Mouse (Mus musculus) MEL (cell line): ENCODE measurements around the gene Spout1. TPM values are rescaled to one million over a fixed set of nuclear protein-coding genes. Genes with fewer than 3 reads are reported as not detected.

Experiments used
- DNase-seq: peaks from one replicate; pipeline ENCODE4 v3.0.0; 2011; ENCODE audit warnings: low read depth, low spot score
- H3K27ac ChIP-seq: 2 replicates; pipeline ENCODE4 v1.5.1; 2012; ENCODE audit warnings: low read depth, mild to moderate bottlenecking, control low read depth, low read length, moderate library complexity; ENCODE audit not compliant: control insufficient read depth
- H3K27me3 ChIP-seq, 2 experiments: fragments of 150-350 bp in 1 of 2; sonication (generic) in 1 of 2; 2 replicates each; pipeline ENCODE4 v1.6.1; 2012; ENCODE audit warnings: low read length in 2 of 2, mild to moderate bottlenecking in 2 of 2, improper control_type of control experiment in 1 of 2, moderate library complexity in 1 of 2; ENCODE audit not compliant: insufficient read depth in 2 of 2, control insufficient read depth in 1 of 2
- H3K36me3 ChIP-seq, 2 experiments: 2 replicates each; pipeline ENCODE4 v1.6.1; 2012 to 2014; ENCODE audit warnings: low read length in 2 of 2, improper control_type of control experiment in 1 of 2, inconsistent platforms in 1 of 2, mild to moderate bottlenecking in 1 of 2; ENCODE audit not compliant: insufficient read depth in 2 of 2, control insufficient read depth in 1 of 2
- H3K4me1 ChIP-seq, 2 experiments: fragments of 150-350 bp in 1 of 2; sonication (generic) in 1 of 2; 2 replicates each; pipeline ENCODE4 v1.6.1; 2012; ENCODE audit warnings: low read length in 2 of 2, improper control_type of control experiment in 1 of 2, mild to moderate bottlenecking in 1 of 2; ENCODE audit not compliant: insufficient read depth in 2 of 2, control insufficient read depth in 1 of 2
- H3K4me3 ChIP-seq, 2 experiments: fragments of 150-350 bp in 1 of 2; sonication (generic) in 1 of 2; 2 replicates each; pipeline ENCODE4 v1.5.1; 2012; ENCODE audit warnings: low read depth in 2 of 2, low read length in 2 of 2, mild to moderate bottlenecking in 2 of 2, moderate library complexity in 2 of 2, control low read depth in 1 of 2, improper control_type of control experiment in 1 of 2; ENCODE audit not compliant: control insufficient read depth in 1 of 2, insufficient read depth in 1 of 2
- H3K79me2 ChIP-seq: 2 replicates; pipeline ENCODE4 v1.6.1; 2012; ENCODE audit warnings: mild to moderate bottlenecking, low read length, moderate library complexity; ENCODE audit not compliant: control insufficient read depth, poor library complexity, insufficient read depth
- H3K9ac ChIP-seq: 2 replicates; pipeline ENCODE4 v1.6.1; 2012; ENCODE audit warnings: low read depth, mild to moderate bottlenecking, control low read depth, low read length, moderate library complexity; ENCODE audit not compliant: control insufficient read depth, poor library complexity, severe bottlenecking
- H3K9me3 ChIP-seq: fragments of 150-350 bp; sonication (generic); replicated peaks from 2 replicates; pipeline ENCODE4 v1.6.1; 2012; ENCODE audit warnings: mild to moderate bottlenecking, low read length, improper control_type of control experiment, moderate library complexity; ENCODE audit not compliant: insufficient read depth
- BHLHE40 ChIP-seq: IDR thresholded peaks from 2 replicates; pipeline ENCODE4 v1.6.1; 2012; ENCODE audit warnings: low read depth, mild to moderate bottlenecking, inconsistent platforms, low read length, improper control_type of control experiment, borderline replicate concordance
- E2F4 ChIP-seq: IDR thresholded peaks from 2 replicates; pipeline ENCODE4 v1.6.1; 2011; ENCODE audit warnings: low read depth, low read length, improper control_type of control experiment, borderline replicate concordance
- ELF1 ChIP-seq: IDR thresholded peaks from 2 replicates; pipeline ENCODE4 v1.6.1; 2014; ENCODE audit warnings: low read depth, mild to moderate bottlenecking, inconsistent platforms, low read length, improper control_type of control experiment, moderate library complexity
- ETS1 ChIP-seq: IDR thresholded peaks from 2 replicates; pipeline ENCODE4 v1.6.1; 2012; ENCODE audit warnings: low read depth, mild to moderate bottlenecking, inconsistent platforms, low read length, improper control_type of control experiment, moderate library complexity
- HCFC1 ChIP-seq: IDR thresholded peaks from 2 replicates; pipeline ENCODE4 v1.6.1; 2012; ENCODE audit warnings: low read depth, mild to moderate bottlenecking, inconsistent platforms, low read length, improper control_type of control experiment, moderate library complexity
- MAX ChIP-seq: IDR thresholded peaks from 2 replicates; pipeline ENCODE4 v1.6.1; 2011; ENCODE audit warnings: low read length, improper control_type of control experiment
- MEF2A ChIP-seq: IDR thresholded peaks from 2 replicates; pipeline ENCODE4 v1.6.1; 2014; ENCODE audit warnings: low read depth, mild to moderate bottlenecking, inconsistent platforms, low read length, improper control_type of control experiment; ENCODE audit not compliant: poor library complexity, insufficient replicate concordance, severe bottlenecking; ENCODE audit errors: extremely low read depth
- MXI1 ChIP-seq: IDR thresholded peaks from 2 replicates; pipeline ENCODE4 v1.6.1; 2011; ENCODE audit warnings: mild to moderate bottlenecking, low read depth, low read length, improper control_type of control experiment
- MYC ChIP-seq: IDR thresholded peaks from 2 replicates; pipeline ENCODE4 v1.6.1; 2011; ENCODE audit warnings: low read depth, mild to moderate bottlenecking, low read length, improper control_type of control experiment, moderate library complexity
- NELFE ChIP-seq: IDR thresholded peaks from 2 replicates; pipeline ENCODE4 v1.6.1; 2011; ENCODE audit warnings: low read depth, low read length, improper control_type of control experiment
- NRF1 ChIP-seq: IDR thresholded peaks from 2 replicates; pipeline ENCODE4 v1.6.1; 2014; ENCODE audit warnings: low read depth, mild to moderate bottlenecking, inconsistent platforms, low read length, improper control_type of control experiment, moderate library complexity; ENCODE audit not compliant: poor library complexity, insufficient read depth, severe bottlenecking
- POLR2A ChIP-seq, 2 experiments: IDR thresholded peaks; 2 replicates each; pipeline ENCODE4 v1.6.1; 2011 to 2012; ENCODE audit warnings: low read length in 2 of 2, mild to moderate bottlenecking in 2 of 2, control low read depth in 1 of 2, improper control_type of control experiment in 1 of 2, low read depth in 1 of 2, moderate library complexity in 1 of 2; ENCODE audit not compliant: control insufficient read depth in 1 of 2, insufficient read depth in 1 of 2, poor library complexity in 1 of 2
- POLR2AphosphoS2 ChIP-seq: IDR thresholded peaks from 2 replicates; pipeline ENCODE4 v1.6.1; 2011; ENCODE audit warnings: low read length, improper control_type of control experiment
- SIN3A ChIP-seq: IDR thresholded peaks from 2 replicates; pipeline ENCODE4 v1.6.1; 2012; ENCODE audit warnings: low read length, improper control_type of control experiment, inconsistent platforms
- TBP ChIP-seq: IDR thresholded peaks from 2 replicates; pipeline ENCODE4 v1.8.0; 2011; ENCODE audit warnings: low read depth, low read length, improper control_type of control experiment
- USF1 ChIP-seq: IDR thresholded peaks from 2 replicates; pipeline ENCODE4 v1.6.1; 2014; ENCODE audit warnings: low read depth, mild to moderate bottlenecking, inconsistent platforms, low read length, improper control_type of control experiment, moderate library complexity
- USF2 ChIP-seq, 2 experiments: IDR thresholded peaks; 2 replicates each; pipeline ENCODE4 v1.6.1; 2011 to 2012; ENCODE audit warnings: improper control_type of control experiment in 2 of 2, low read length in 2 of 2, borderline replicate concordance in 1 of 2, inconsistent platforms in 1 of 2, low read depth in 1 of 2, mild to moderate bottlenecking in 1 of 2; ENCODE audit not compliant: insufficient read depth in 1 of 2
- ZKSCAN1 ChIP-seq: IDR thresholded peaks from 2 replicates; pipeline ENCODE4 v1.6.1; 2012; ENCODE audit warnings: low read depth, mild to moderate bottlenecking, inconsistent platforms, low read length, improper control_type of control experiment, moderate library complexity
- ZMIZ1 ChIP-seq: IDR thresholded peaks from 2 replicates; pipeline ENCODE4 v1.6.1; 2012; ENCODE audit warnings: low read depth, mild to moderate bottlenecking, inconsistent platforms, low read length, improper control_type of control experiment, moderate library complexity
- polyA plus RNA-seq, 2 experiments: library from polyadenylated mRNA; stranded (reverse) in 1 of 2; unstranded in 1 of 2; fragments of >175 nt in 1 of 2; fragments of >200 nt in 1 of 2; gene quantifications; 2 replicates each; pipeline versions ENCODE4 v1.2.1 to v1.2.4; 2012; ENCODE audit warnings: low replicate concordance in 2 of 2, low read depth in 1 of 2; ENCODE audit not compliant: insufficient read length in 2 of 2, insufficient read depth in 1 of 2, missing spikeins in 1 of 2
- total RNA-seq: library from RNA; depleted of rRNA; stranded (reverse); fragments of 300-350 nt; gene quantifications from 2 replicates; pipeline ENCODE4 v1.2.3, GENCODE M21; 2012

The Spout1 gene
- total and polyA plus RNA-seq, 3 experiments, result 83.6 to 220 (median 103) TPM

- Histone ChIP-seq H3K4me1 (peaks cover 3 to 4% of the 10 kb centered on the region in 2 experiments; a peak in 1 of 4 replicates), H3K27me3 (no peaks in the 10 kb centered on the region), H3K9ac (peak within 1 kb of the TSS; percentile 76), H3K36me3 (no peaks in the 10 kb centered on the region), H3K9me3 (no peaks in the 10 kb centered on the region), H3K79me2 (no peaks in the 10 kb centered on the region; the same call in 1 of the 2 replicates), H3K27ac (peak within 1 kb of the TSS; percentile 66), H3K4me3 (peak within 1 kb of the TSS; percentile 74 to 77)
- no peak for TF ChIP-seq USF2 (IDR thresholded peaks at IDR 0.05; ENCODE audit: borderline replicate concordance in 1 of 2, insufficient read depth in 1 of 2, low read depth in 1 of 2, low read length in 2 of 2)
- TF ChIP-seq USF1, result peak; percentile 49
- peak; percentile 97 for TF ChIP-seq MXI1
- TF ChIP-seq BHLHE40, result peak; percentile 87
- peak; percentile 99 for TF ChIP-seq SIN3A
- TF ChIP-seq ETS1, result peak; percentile 77
- TF ChIP-seq ELF1, result peak; percentile 92
- TF ChIP-seq TBP, result peak; percentile 90
- no peak for TF ChIP-seq MEF2A
- TF ChIP-seq POLR2AphosphoS2, result peak; percentile 62; the same call in 1 of the 2 replicates
- TF ChIP-seq E2F4, result no peak
- 0 out of 2 replicates have a peak, but pooled peaks have one; percentile 66 for TF ChIP-seq MYC
- 0 out of 2 replicates have a peak, but pooled peaks have one; percentile 21 for TF ChIP-seq ZMIZ1
- TF ChIP-seq HCFC1, result peak; percentile 89
- peak; percentile 75 for TF ChIP-seq MAX
- TF ChIP-seq NRF1, result 0 out of 2 replicates have a peak, but pooled peaks have one; percentile 4
- no peak for TF ChIP-seq ZKSCAN1
- peak; percentile 68 to 88; a peak in 3 of 4 replicates for TF ChIP-seq POLR2A (IDR thresholded peaks at IDR 0.05; ENCODE audit: control insufficient read depth in 1 of 2, insufficient read depth in 1 of 2, low read depth in 1 of 2, low read length in 2 of 2, poor library complexity in 1 of 2)
- peak; percentile 16; the same call in 1 of the 2 replicates for TF ChIP-seq NELFE
- peak; percentile 99 for DNase-seq
Measured at GRCm38 (mm10) chr2:30205629-30206357, 27.5 kb upstream of the Spout1 start, which contains the start of gene Kyat1. TSS of gene Kyat1 (minus strand) at chr2:30205847.
